Mouse (Mus musculus): ENCODE data around the gene Fryl. TPM values are rescaled to one million over a fixed set of nuclear protein-coding genes. Genes with fewer than 3 reads are reported as not detected.
A peak's percentile ranks its signal among the peaks of the same experiment; 100 is the strongest.

Fryl gene
- total RNA-seq, 2 experiments from 2014 or later = 635 to 1,411 TPM

DNA sequence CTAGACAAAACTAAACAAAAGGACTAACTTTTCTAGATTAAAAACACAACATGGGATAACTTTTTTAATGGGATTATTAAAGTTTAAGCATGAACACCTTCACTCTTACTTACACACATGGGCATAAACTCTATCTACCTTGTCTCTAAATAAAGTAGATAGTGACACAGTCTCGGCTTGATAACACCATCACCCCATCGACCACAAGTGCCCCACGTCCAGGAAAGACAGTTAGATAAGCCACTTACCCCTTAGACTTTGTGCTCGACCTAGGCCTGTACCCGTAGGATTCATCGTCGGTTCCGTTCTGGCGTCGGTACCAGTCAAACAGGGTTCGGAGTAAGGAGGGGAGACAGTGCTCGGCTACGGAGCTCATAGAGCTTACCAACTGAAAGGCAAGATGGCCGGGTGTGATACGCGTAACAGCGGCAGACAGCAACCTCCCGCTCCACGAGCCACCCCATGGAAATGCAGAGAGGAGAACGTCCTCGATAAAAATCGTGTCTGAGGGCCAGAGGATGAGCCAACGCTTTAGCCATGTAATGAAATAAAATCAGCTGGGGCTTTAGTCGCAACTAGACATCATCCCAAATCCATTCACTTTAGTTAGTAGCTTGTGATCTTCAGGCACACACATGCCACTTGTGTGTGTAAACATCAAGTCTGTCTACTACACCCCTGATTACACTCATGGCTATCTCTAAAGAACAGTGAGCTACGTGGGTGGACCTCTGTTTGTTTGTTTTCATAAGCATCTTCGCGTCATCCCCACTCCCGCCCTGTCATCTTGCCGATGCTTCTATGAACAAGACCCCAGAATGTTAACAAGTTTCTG is 123.2 kb downstream of the Fryl start:
- peak; percentile 40; the same call in 1 of the 2 replicates for ATAC-seq (replicated peaks; ENCODE audit: low FRiP score, poor library complexity, severe bottlenecking)

DNA sequence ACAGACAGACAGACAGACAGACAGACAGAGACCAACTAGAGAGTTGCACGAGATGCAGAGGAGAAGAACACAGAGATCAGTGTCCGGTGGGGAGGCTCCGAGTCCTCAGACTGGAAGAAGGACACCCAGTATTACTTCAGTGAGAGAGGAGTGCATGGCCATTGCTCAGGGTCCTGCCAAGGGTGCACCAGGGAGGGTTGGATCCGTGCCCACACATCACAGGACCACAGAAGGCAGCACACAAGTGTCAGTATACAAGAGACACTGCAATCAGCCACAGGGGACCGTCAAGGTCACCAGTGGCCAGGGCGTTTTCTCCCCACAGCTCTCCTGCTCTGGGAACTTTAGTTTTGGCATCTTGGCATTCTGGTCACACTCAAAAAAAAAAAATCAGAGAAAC is 125.4 kb downstream of the Fryl start:
- no peak for ATAC-seq (replicated peaks; ENCODE audit: low FRiP score, poor library complexity, severe bottlenecking)

DNA sequence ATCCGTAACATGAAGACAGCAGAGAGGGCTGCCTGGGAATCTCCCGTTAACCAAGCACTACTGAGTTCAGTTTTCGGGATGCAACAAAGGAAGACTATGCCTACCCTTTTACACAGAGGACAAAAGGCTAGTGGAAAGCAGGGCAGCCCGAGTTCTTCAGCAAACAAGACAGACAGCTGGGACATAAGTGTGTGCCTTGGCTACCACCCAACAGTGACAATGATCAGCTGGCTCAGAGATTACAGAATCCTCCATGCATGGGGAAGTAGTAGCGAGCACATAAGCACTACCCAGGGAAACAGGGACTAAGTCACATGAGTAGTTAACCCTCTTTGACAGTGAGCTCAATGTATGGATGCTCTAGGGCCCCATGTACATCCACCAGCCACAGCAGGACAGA is 126.5 kb downstream of the Fryl start:
- ATAC-seq (replicated peaks; ENCODE audit: low FRiP score, poor library complexity, severe bottlenecking) = no peak

DNA sequence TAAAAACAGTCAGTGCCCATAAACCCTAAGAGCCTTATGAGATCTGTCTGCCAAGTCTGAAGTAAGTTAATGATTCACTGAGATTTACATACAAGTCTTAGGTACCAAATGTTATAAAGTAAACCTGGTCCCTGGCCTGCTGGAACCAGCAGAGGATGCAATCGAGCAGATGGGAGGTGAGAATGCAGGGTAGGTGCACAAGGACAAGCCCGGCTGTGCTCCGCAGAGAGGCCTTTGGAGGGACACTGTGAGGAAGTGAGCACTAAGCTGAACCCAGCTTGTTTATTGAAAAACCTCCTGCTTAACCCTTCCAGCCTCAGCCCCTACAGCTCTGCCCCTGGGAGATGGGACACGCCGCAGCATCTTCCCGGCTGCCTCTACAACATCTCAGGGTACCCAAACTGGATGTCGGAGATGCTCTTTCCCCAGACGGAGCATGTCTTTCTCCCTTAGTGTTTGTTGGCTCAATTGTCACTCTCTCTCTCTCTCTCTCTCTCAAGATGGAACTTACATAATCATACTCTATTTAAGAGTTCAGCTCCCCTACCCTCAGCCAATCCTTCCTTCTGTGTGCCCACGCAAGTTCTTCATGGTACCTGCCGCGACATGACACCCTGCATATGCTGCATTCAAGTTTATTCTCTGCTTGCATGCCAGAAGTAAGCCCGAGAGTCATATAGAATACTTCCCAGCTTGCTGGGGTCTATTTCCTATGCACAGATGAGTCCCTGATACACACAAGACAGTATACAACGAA is 136.3 kb downstream of the Fryl start:
- ATAC-seq (replicated peaks; ENCODE audit: low FRiP score, poor library complexity, severe bottlenecking) = no peak

DNA sequence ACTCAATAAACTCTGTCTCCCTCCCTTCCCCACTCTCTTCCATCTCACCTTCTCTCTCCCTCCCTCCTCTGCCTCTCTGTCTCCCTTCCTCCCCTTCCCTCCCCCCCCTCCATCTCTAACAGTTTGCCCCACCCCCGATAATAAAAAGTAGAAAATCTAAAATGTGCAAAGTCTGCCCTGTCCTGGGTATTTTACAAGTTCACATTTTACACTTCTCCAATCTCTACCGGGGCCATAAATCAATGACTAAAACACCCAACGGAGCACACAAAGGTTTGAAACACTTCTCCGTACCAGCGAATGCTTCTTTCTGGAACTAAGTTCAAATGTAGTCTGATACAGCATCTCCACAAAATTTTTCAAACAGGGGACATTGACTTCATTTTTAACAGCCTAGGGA is 136.9 kb downstream of the Fryl start:
- no peak for ATAC-seq (replicated peaks; ENCODE audit: low FRiP score, poor library complexity, severe bottlenecking)

DNA sequence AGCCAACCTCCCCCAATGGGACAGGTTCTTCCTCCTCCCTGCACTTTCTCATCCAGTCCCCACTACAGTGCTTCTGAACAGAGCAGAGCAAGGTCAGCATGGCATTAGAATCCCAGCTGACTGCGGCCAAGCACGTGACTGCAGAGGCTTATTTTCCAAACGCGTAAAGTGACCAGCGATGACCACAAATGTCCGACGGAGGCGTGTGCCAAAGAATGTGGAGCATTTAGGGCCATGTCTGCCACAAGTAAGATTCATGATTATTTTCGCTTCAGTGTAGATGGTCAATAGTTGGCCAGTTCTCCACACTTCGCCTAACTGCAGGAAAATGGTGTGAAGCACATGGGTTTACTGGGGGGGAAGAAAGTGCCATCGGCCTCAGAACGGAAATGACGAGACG is 137.6 kb downstream of the Fryl start:
- ATAC-seq (replicated peaks; ENCODE audit: low FRiP score, poor library complexity, severe bottlenecking) = no peak

DNA sequence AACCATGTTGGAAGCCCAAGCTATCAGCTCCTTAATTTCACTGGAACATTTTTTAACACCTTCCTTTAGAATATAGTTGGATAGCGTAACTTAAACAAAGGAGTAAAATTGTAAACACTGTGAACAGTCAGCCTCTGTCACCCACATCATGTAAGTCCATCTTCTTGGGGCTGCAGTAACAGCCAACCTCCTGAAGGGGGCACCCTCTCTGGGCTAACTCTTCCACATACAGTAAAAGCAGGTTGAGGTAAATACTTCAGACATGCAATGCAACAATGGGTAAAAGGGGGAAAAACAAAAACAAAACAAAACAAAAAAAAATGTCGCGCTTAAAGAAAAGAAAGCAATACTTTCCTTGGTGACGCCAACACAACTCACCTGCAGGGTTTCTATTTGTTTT is 141.5 kb downstream of the Fryl start:
- ATAC-seq (replicated peaks; ENCODE audit: low FRiP score, poor library complexity, severe bottlenecking) = peak; percentile 82

DNA sequence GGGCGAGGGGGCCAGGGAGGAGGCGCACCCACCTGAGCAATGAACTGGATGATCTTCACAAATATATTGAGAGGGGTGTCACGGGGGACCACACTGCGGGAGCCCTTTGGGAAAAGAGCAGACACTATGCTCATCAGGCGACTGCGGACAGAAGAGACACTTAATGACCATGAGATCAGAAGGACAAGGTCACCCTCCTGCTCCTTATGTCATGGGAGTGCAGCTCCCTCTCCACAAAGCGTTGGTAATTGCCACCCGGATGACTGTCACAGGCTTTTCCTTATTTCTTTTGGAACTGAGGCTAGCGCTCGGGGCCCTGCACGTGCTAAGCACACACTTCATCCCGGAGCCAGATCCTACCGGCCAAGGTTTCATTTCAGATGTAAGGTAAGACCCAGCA is 144.1 kb downstream of the Fryl start:
- ATAC-seq (replicated peaks; ENCODE audit: low FRiP score, poor library complexity, severe bottlenecking) = no peak

DNA sequence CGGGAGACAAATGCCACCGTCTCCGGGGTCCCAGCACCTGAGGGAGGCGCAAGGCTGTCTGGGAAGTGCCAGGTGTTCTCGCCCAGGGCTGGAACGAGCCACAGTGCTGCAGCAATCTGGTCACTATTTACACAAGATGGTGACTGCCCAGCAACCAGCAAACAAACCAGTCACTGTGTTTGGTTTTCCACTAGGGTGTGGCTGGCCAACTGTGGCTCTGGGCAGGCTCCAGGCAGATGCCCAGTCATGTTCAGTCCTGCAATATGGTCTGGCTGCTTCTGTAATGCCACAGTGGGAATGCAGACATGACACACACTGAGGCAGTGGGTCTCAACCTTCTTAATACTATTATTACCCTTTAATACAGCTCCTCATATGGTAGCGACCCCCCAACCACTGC is 152.8 kb downstream of the Fryl start:
- peak; percentile 40 for ATAC-seq (replicated peaks; ENCODE audit: low FRiP score, poor library complexity, severe bottlenecking)

DNA sequence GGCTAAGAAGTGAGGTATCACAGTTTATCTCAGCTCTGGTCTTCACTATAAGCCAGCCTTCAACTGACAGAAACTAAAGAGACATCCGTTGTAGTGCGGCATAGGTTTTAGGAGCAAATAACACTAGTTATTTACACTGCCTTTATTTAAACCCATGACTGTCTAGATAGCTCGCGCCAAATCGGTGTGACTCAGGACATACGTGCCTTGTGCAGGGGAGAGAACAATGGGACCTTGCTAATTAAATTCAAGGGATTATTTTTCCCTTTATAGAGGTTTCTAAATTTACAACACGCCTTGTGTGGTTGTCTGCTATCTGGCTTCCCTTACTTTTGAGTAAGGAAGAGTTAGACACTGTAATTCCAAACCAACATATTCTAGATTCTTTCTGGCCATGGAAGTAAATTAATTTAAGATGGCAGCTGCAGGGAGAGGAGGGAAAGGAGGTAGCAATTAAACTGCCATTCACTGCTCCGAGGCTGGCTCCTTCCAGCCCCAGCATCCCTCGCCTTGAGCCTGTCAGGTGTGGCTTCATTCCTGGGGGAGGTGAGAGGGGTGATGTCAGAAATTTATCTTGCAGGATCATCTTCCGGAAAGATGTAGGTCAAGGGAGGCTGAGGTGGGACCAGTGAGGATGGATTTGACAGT is 154.0 kb downstream of the Fryl start:
- no peak for ATAC-seq (replicated peaks; ENCODE audit: low FRiP score, poor library complexity, severe bottlenecking)

DNA sequence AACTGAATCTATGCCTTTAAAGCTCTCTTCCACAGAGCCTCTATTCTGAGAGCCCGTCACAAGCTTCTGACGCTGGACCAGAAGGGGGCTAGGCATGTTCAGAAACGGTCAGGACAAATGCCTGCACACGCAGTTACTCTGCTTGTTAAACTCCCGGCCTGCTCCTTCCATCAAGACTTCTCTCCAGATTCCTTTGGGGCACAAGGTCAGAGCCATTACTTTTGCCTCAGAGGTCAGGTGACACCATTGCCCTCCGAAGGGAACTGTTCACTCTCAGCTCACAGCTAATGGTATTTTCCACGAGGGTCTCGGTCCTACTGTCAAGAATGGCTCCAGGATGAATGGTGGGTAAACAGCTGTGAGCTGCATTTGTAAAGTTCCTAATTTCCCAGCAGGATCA is 164.2 kb downstream of the Fryl start:
- ATAC-seq (replicated peaks; ENCODE audit: low FRiP score, poor library complexity, severe bottlenecking) = no peak

DNA sequence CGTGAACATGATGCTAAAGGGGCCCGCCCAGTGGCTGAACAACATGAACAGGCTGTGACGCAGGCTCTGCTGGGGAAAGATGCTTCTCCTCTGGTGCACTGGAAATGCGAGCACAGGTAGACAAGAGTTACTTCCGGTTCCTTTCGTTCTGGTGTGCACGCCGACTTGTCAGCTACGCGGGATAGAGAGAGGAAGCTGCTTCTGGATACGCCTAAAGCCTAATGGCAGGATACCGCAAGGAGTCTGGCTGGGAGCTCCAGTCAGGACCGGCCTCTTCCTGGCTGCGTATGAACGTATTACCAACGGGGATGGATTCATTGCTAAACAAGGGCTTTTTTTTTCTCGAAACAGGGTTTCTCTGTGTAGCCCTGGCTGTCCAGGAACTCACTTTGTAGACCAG is 167.3 kb downstream of the Fryl start:
- ATAC-seq (replicated peaks; ENCODE audit: low FRiP score, poor library complexity, severe bottlenecking) = no peak

DNA sequence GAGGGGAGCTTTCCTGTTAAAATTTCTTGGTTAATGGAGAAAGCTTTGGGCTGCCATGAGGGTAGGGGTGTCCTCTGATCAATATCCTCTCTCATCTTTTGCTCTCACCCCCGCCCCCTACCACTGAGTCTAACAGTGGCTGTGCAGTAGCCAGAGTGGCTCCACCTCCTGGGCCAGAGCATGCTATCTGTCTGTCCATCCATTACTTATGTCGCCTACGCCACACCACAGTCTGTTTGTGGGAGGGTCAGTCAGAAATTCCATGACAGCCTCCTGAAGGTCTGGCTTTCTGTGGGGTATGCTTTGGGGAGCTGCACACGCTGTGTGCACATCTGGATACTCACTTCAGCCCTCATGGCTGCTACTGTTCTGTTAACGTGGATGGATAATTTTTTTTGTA is 174.9 kb downstream of the Fryl start:
- ATAC-seq (replicated peaks; ENCODE audit: low FRiP score, poor library complexity, severe bottlenecking) = no peak

DNA sequence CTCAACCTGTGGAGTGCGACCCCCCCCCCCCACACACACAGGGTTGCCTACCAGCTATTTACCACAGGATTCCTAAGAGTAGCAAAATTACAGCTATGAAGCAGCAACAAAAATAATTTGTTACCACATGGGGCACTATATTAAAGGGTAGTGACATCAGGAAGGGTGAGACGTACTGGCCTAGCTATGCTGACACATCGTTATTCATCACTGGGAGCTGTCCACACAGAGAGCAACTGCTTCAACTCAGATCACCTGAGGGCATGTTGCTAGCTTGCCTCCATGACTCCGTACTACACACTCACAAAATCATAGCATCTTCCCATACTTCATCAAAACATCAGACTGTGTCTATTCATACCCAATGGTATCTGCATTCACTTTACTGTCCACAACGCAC is 176.6 kb downstream of the Fryl start:
- ATAC-seq (replicated peaks; ENCODE audit: low FRiP score, poor library complexity, severe bottlenecking) = no peak

DNA sequence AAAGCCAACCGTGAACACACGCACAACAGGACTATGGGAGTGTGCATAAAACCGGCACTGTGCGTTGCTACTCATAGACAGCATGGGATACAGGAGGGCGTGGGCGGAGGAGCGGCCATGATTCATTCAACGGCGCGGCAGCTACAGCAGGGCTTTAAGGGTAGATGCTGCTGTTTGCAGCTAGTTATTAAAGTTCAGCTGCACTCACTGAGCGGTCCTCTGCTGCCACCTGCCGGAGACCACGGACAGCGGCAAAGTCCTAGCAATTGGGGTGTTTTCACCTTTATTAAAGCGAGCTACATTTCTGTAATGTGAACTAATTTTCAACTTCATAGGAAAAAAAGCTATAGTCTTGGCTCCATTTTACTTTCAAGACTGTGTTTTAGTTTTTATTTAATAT is 185.1 kb downstream of the Fryl start:
- ATAC-seq (replicated peaks; ENCODE audit: low FRiP score, poor library complexity, severe bottlenecking) = peak; percentile 65

DNA sequence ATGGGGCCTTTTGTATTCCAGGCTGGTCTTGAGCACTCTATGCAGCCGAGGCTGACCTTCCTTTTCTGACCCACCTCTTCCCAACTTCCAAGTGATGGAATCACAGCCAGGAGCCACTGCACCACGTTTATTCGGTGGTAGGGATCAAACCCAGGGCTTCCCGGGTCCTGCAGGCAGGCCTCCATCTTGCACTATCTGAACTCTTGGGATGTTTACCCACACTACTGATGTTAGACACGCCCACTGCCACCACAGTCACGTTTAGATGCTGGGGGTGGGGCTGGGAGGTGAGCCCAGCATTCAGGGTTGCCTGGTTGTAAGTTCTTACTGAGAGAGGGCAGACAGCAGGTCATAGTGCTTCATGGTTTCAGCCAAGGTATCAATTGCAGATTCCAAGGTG is 189.5 kb downstream of the Fryl start:
- no peak for ATAC-seq (replicated peaks; ENCODE audit: low FRiP score, poor library complexity, severe bottlenecking)

DNA sequence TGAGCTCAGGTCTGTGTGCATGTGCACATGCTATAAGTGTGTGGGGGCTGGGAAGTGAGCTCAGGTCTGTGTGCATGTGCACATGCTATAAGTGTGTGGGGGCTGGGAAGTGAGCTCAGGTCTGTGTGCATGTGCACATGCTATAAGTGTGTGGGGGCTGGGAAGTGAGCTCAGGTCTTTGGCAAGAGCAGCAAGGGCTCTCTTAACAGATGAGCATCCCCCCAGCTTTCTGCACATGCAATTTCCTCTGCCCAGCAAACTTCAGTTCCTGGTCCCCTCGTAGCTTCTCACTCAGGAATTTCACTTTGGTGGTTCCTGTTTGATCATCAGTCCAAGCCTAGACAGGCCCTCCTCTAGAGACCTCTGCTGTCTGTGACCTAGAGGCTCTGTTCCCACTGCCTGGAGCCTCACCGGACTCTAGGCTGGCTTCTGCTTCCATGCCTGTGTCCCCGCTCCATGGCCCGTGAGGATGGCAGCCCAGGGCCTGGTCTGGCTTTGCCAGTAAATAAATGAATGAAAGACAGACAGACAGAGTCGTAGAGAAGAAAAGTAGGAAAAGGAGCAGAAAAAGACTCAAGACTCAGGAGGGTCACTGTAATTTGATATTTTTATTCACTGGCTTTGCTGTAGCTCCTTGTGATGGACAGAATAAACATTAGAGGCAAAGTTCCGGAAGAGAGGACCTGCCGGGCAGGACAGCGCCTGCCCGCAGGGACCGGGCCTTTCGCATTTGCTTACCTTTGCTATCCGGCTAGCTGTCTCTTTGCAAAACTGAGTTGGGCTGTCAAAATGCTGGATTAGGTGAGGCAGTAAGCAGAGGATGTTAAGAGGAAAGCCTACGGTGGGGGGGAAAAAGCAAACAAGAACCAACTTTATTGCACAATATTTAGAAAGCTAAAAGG is 192.4 kb downstream of the Fryl start:
- no peak for ATAC-seq (replicated peaks; ENCODE audit: low FRiP score, poor library complexity, severe bottlenecking)

DNA sequence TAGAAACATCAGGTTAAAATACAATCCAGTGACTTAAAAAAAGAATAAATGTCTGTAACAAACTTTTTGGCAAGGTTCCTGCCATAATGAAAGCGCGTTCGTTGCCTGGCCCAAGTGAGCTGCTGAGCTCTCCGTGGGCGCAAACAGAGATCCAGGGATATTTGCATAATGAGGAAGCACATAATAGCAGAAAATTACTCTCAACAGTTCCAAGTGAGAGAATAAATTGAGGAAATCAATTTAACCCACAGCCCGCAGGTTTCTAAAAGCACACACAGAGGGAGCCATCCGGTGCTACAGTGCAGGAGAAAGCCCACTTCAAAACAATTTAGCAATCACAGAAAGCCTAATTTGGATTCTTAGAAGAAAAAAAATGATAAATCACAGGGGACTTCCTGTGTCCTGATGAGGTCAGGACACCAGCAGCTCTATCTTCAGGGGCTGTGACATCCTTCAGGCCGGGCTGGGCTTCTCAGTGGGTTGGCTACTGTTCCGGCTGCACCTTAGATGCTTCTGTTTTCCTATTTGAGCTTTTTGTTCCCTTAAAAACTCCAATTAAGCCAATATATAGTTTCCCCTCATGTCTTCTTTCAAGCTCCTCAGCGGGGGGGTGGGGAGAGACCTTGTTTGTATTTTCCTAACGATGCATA is 194.8 kb downstream of the Fryl start:
- ATAC-seq (replicated peaks; ENCODE audit: low FRiP score, poor library complexity, severe bottlenecking) = no peak

DNA sequence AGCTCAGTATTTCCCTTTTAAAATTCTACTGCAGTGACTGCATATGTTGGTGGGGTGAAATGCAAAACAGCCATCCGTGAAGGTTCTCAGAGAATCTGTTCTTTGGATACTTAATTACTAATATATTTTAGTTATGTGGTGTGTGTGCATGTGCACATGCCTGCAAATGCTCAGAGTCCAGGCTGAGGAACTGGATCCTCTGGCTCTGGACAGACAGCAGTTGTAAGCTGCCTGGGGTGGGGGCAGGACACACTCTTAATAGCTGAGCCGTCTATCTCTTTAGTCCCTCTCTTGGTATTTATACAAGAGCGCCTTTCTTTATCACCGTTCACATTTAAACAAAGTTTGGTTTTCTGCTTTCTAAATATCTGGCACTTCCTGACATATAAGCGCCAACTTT is 199.5 kb downstream of the Fryl start:
- ATAC-seq (replicated peaks; ENCODE audit: low FRiP score, poor library complexity, severe bottlenecking) = no peak

All from erythroblast, adult 5-6 weeks (primary cell).